In genomic region chr17:77961296-77961695, GRCm38 (mm10) we compare ENCODE assay signal across 11 mouse cellular contexts.
"Had no signal": no experiment of that assay in that cellular context is flagged by ENCODE, and none has a peak within 500 bp of the region (broad histone marks: within the 10 kb centered on the region; RNA-seq: fewer than 3 reads in every experiment).

No protein-coding gene starts in this region.

- DNase-seq: right cerebral cortex, adult 18-20 months; right cerebral cortex, postnatal 14 days; right cerebral cortex, postnatal 25 days; right cerebral cortex, postnatal 4 days; spleen, adult 18-20 months; thymus, adult 18-20 months; thymus, adult 2 months; thymus, postnatal 14 days; thymus, postnatal 25 days; thymus, postnatal 36 days; thymus, postnatal 4 days had no signal
